Mouse (Mus musculus) heart, embryonic 10.5 days (tissue): ENCODE data around the gene Larp1b. TPM values are rescaled to one million over a fixed set of nuclear protein-coding genes. Genes with fewer than 3 reads are reported as not detected.

Experiments used
- DNase-seq: peaks from one replicate; pipeline ENCODE4 v3.0.0-alpha.2; 2017; ENCODE audit warnings: low spot score
- H3K27ac ChIP-seq: fragments of 300-500 bp; sonication (generic); 2 replicates; pipeline ENCODE4 v1.5.1; 2016; ENCODE audit warnings: mild to moderate bottlenecking
- H3K27me3 ChIP-seq: fragments of 300-500 bp; sonication (generic); 2 replicates; pipeline ENCODE4 v1.6.1; 2016; ENCODE audit warnings: mild to moderate bottlenecking; ENCODE audit not compliant: poor library complexity, insufficient read depth, severe bottlenecking
- H3K36me3 ChIP-seq: fragments of 300-500 bp; sonication (generic); 2 replicates; pipeline ENCODE4 v1.6.1; 2016; ENCODE audit warnings: mild to moderate bottlenecking, moderate library complexity
- H3K4me1 ChIP-seq: fragments of 300-500 bp; sonication (generic); 2 replicates; pipeline ENCODE4 v1.6.1; 2016; ENCODE audit warnings: mild to moderate bottlenecking
- H3K4me3 ChIP-seq: fragments of 300-500 bp; sonication (generic); 2 replicates; pipeline ENCODE4 v1.5.1; 2016; ENCODE audit warnings: mild to moderate bottlenecking, moderate library complexity
- H3K9me3 ChIP-seq: fragments of 300-500 bp; sonication (generic); 2 replicates; pipeline ENCODE4 v1.6.1; 2016; ENCODE audit warnings: mild to moderate bottlenecking, moderate library complexity
- WGBS: fragments of 180-500 bp; shearing (Covaris S2); methylation state at CpG from one replicate; pipeline ENCODE4 v1.1.7; 2016; 5-methylcytosine and 5-hydroxymethylcytosine counted together
- polyA plus RNA-seq: library from polyadenylated mRNA; unstranded; fragments of >200 nt; fragmentation: Nextera tagmentation; extraction: Ambion mirVana; gene quantifications from 2 replicates; pipeline ENCODE4 v1.2.1, GENCODE M21; 2016

Gene Larp1b
- polyA plus RNA-seq, 1 experiment from 2014 or later, result 5.8 TPM

DNA sequence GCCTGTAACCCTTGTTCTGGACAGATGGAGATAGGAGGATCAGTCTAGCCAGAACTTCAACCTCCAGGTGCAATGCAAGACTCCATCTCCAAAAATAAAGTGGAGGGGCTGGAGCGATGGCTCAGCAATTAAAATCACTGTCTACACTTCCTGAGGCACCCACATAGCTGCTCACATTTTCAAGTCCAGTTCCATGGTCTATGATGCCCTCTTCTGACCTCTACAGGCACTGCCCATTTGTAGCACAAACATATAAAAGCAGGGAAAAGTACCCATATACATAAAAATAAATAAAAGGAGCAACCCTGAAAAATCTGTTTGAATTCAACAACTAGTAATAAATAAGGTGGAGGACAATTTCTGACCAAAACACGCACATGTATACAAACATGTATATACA lies 39.1 kb downstream of the Larp1b start:
- Histone ChIP-seq H3K9me3 (no peaks in the 10 kb centered on the region), H3K36me3 (no peaks in the 10 kb centered on the region), H3K4me1 (no peaks in the 10 kb centered on the region), H3K27ac (no peak overlapping the region), H3K4me3 (no peak overlapping the region), H3K27me3 (no peaks in the 10 kb centered on the region)
- 72% methylated on average over 2 of the region's 2 CpGs for WGBS
- DNase-seq, result no peak

- no peak overlapping the region for H3K27ac ChIP-seq
- no peak overlapping the region for H3K4me3 ChIP-seq
- H3K9me3 ChIP-seq, result no peaks in the 10 kb centered on the region
- DNase-seq, result no peak
- no peaks in the 10 kb centered on the region for H3K27me3 ChIP-seq
- no peaks in the 10 kb centered on the region for H3K36me3 ChIP-seq
- no peaks in the 10 kb centered on the region for H3K4me1 ChIP-seq
- WGBS, result 72% methylated on average over 3 of the region's 3 CpGs
These were observed 41.9 kb downstream of the Larp1b start for GRCm38 (mm10) chr3:40991541-40991940.

- no peaks in the 10 kb centered on the region for H3K36me3 ChIP-seq
- H3K9me3 ChIP-seq, result no peaks in the 10 kb centered on the region
- no peak overlapping the region for H3K27ac ChIP-seq
- no peaks in the 10 kb centered on the region for H3K4me1 ChIP-seq
- H3K4me3 ChIP-seq, result no peak overlapping the region
- no peaks in the 10 kb centered on the region for H3K27me3 ChIP-seq
- 84% methylated on average over 1 of the region's 1 CpGs for WGBS
- no peak for DNase-seq
These were observed 45.5 kb downstream of the Larp1b start for GRCm38 (mm10) chr3:40995161-40995560.

DNA sequence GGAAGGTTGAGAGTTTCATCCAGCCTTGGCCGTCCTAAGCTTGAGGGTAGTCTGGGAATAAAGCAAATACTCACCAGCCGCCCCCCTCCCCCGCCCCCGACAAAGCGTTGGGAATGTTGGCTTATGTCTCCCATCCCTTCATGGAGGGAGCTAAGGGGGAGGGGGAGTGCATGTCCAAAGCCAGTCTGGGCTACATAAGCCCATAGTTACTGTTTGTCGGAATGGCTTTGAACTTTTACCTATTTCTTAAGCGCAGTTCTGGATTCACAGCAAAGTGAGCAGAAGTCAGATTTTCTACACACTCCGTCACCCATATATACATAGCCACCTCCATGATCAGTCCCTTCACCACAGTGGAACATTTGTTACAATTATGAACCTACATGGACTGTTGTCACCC lies 59.7 kb downstream of the Larp1b start:
- Histone ChIP-seq H3K27ac (no peak overlapping the region), H3K27me3 (no peaks in the 10 kb centered on the region), H3K9me3 (no peaks in the 10 kb centered on the region), H3K36me3 (no peaks in the 10 kb centered on the region), H3K4me3 (no peak overlapping the region), H3K4me1 (no peaks in the 10 kb centered on the region)
- WGBS, result 78% methylated on average over 8 of the region's 8 CpGs
- DNase-seq, result no peak

- no peak overlapping the region for H3K27ac ChIP-seq
- WGBS, result 84% methylated on average over 3 of the region's 3 CpGs
These were observed 60.4 kb downstream of the Larp1b start for GRCm38 (mm10) chr3:41009990-41010389.

GRCm38 (mm10) chr3:41010701-41011100 lies 61.1 kb downstream of the Larp1b start:
- 71% methylated on average over 6 of the region's 6 CpGs for WGBS
- H3K27me3 ChIP-seq, result no peaks in the 10 kb centered on the region
- no peaks in the 10 kb centered on the region for H3K9me3 ChIP-seq
- no peak overlapping the region for H3K27ac ChIP-seq
- no peak for DNase-seq
- no peaks in the 10 kb centered on the region for H3K4me1 ChIP-seq
- H3K36me3 ChIP-seq, result no peaks in the 10 kb centered on the region
- no peak overlapping the region for H3K4me3 ChIP-seq

More at GRCm38 (mm10) chr3:41009990-41010389, 60.4 kb downstream of the Larp1b start:
- Histone ChIP-seq H3K4me3 (no peak overlapping the region), H3K4me1 (no peaks in the 10 kb centered on the region), H3K27me3 (no peaks in the 10 kb centered on the region), H3K9me3 (no peaks in the 10 kb centered on the region), H3K36me3 (no peaks in the 10 kb centered on the region)
- no peak for DNase-seq

DNA sequence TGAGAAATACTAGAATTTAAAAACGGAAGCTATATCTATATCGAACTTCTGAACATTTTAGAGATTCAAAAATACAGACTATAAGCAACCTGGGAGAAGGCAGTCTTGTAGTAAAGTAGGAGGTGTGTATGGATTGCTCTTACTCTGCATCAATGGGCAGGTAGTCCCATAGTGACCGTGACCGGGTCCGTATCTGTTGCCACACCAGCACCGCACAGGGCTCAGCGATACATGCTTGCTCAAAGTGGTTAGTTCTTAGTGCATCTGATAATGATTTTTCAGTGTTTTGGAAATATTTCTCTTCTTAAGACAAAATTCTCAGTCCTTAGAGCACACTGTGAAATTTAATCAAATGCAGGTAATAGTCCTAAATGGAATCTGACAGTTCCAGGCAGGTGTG lies 62.8 kb downstream of the Larp1b start:
- 94% methylated on average over 7 of the region's 7 CpGs for WGBS
- Histone ChIP-seq H3K4me1 (no peaks in the 10 kb centered on the region), H3K4me3 (no peak overlapping the region), H3K9me3 (no peaks in the 10 kb centered on the region), H3K27me3 (no peaks in the 10 kb centered on the region), H3K27ac (no peak overlapping the region), H3K36me3 (no peaks in the 10 kb centered on the region)
- DNase-seq, result peak; percentile 54

DNA sequence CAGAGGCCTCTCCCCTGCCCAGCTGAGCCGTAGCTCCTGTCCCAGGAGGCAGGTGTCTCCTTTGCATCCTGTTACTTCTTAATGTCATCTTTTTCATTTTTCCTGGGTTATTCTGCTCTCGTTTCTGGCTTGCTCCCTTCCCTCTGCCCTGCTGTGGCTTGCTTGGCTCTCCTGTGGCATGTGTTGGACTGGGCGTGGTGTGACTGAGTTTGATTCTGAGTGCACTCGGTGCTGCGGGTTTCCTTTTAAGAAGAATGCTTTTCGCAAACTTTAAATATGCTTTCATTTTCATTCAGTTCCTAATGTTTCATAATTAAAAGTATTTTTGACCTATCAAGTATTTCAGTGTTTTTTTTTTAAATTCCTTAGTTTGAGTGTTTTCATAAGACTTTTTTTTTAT lies 65.3 kb downstream of the Larp1b start:
- Histone ChIP-seq H3K27ac (no peak overlapping the region), H3K36me3 (no peaks in the 10 kb centered on the region), H3K4me1 (no peaks in the 10 kb centered on the region), H3K4me3 (no peak overlapping the region), H3K27me3 (no peaks in the 10 kb centered on the region), H3K9me3 (no peaks in the 10 kb centered on the region)
- 78% methylated on average over 6 of the region's 6 CpGs for WGBS
- DNase-seq, result no peak

- Histone ChIP-seq H3K4me1 (no peaks in the 10 kb centered on the region), H3K27ac (no peak overlapping the region), H3K27me3 (no peaks in the 10 kb centered on the region), H3K4me3 (no peak overlapping the region), H3K9me3 (no peaks in the 10 kb centered on the region), H3K36me3 (no peaks in the 10 kb centered on the region)
- 77% methylated on average over 3 of the region's 3 CpGs for WGBS
- peak; percentile 42 for DNase-seq
These were observed 68.5 kb downstream of the Larp1b start for GRCm38 (mm10) chr3:41018022-41018608.

- Histone ChIP-seq H3K36me3 (no peaks in the 10 kb centered on the region), H3K27ac (no peak overlapping the region), H3K4me3 (no peak overlapping the region), H3K27me3 (no peaks in the 10 kb centered on the region), H3K9me3 (no peaks in the 10 kb centered on the region), H3K4me1 (no peaks in the 10 kb centered on the region)
- 84% methylated on average over 7 of the region's 7 CpGs for WGBS
- peak; percentile 48 for DNase-seq
These were observed 71.1 kb downstream of the Larp1b start for GRCm38 (mm10) chr3:41020687-41021086.

- DNase-seq, result peak; percentile 43
- WGBS, result 61% methylated on average over 6 of the region's 6 CpGs
- no peaks in the 10 kb centered on the region for H3K4me1 ChIP-seq
- no peak overlapping the region for H3K4me3 ChIP-seq
- no peaks in the 10 kb centered on the region for H3K9me3 ChIP-seq
- no peaks in the 10 kb centered on the region for H3K27me3 ChIP-seq
- no peaks in the 10 kb centered on the region for H3K36me3 ChIP-seq
- H3K27ac ChIP-seq, result no peak overlapping the region
These were observed 72.4 kb downstream of the Larp1b start for GRCm38 (mm10) chr3:41021980-41022379.

- DNase-seq, result no peak
- no peaks in the 10 kb centered on the region for H3K27me3 ChIP-seq
- no peaks in the 10 kb centered on the region for H3K4me1 ChIP-seq
- H3K4me3 ChIP-seq, result no peak overlapping the region
- no peaks in the 10 kb centered on the region for H3K9me3 ChIP-seq
- 85% methylated on average over 1 of the region's 1 CpGs for WGBS
- no peak overlapping the region for H3K27ac ChIP-seq
- H3K36me3 ChIP-seq, result no peaks in the 10 kb centered on the region
These were observed 81.1 kb downstream of the Larp1b start for GRCm38 (mm10) chr3:41030705-41031104.

GRCm38 (mm10) chr3:41031286-41032210 lies 81.9 kb downstream of the Larp1b start:
- Histone ChIP-seq H3K4me3 (no peak overlapping the region), H3K27ac (no peak overlapping the region), H3K4me1 (no peaks in the 10 kb centered on the region), H3K27me3 (no peaks in the 10 kb centered on the region), H3K9me3 (no peaks in the 10 kb centered on the region), H3K36me3 (no peaks in the 10 kb centered on the region)
- 79% methylated on average over 12 of the region's 12 CpGs for WGBS
- DNase-seq, result peak; percentile 47
